Mouse (Mus musculus) intestine, embryonic 16.5 days (tissue): ENCODE measurements at regions not wholly inside any gene's neighbourhood (a gene's known extent, or its start where the extent isn't known, plus 50 kb on each side); places are given as distances from the start of the nearest gene placed in this dataset.

Experiments used
- ATAC-seq: fragments of 200-750 bp; cut with Nextera tagmentation; 2 replicates; pipeline ENCODE4 v1.8.0; 2017; ENCODE audit warnings: moderate TSS enrichment, moderate library complexity
- H3K27ac ChIP-seq: fragments of 300-500 bp; sonication (generic); 2 replicates; pipeline ENCODE4 v1.5.1; 2014; ENCODE audit warnings: mild to moderate bottlenecking, low read length
- H3K27me3 ChIP-seq: fragments of 300-500 bp; sonication (generic); replicated peaks from 2 replicates; pipeline ENCODE4 v1.6.1; 2014; ENCODE audit warnings: low read length, control low read depth, mixed read lengths; ENCODE audit not compliant: control insufficient read depth, insufficient read depth
- H3K36me3 ChIP-seq: fragments of 300-500 bp; sonication (generic); 2 replicates; pipeline ENCODE4 v1.6.1; 2014; ENCODE audit warnings: low read length, control low read depth; ENCODE audit not compliant: control insufficient read depth, insufficient read depth
- H3K4me1 ChIP-seq: fragments of 300-500 bp; sonication (generic); 2 replicates; pipeline ENCODE4 v1.6.1; 2014; ENCODE audit warnings: low read length, control low read depth, mixed read lengths; ENCODE audit not compliant: control insufficient read depth, insufficient read depth
- H3K4me2 ChIP-seq: fragments of 300-500 bp; sonication (generic); 2 replicates; pipeline ENCODE4 v1.6.1; 2014; ENCODE audit warnings: low read depth, low read length, control low read depth
- H3K4me3 ChIP-seq: fragments of 300-500 bp; sonication (generic); 2 replicates; pipeline ENCODE4 v1.5.1; 2014; ENCODE audit warnings: mild to moderate bottlenecking, low read length
- H3K9ac ChIP-seq: fragments of 300-500 bp; sonication (generic); 2 replicates; pipeline ENCODE4 v1.6.1; 2014; ENCODE audit warnings: low read depth, low read length
- H3K9me3 ChIP-seq: fragments of 300-500 bp; sonication (generic); 2 replicates; pipeline ENCODE4 v1.6.1; 2016; ENCODE audit warnings: low read length, control low read depth; ENCODE audit not compliant: control insufficient read depth
- WGBS: fragments of 180-500 bp; shearing (Covaris S2); extraction: QIAGEN DNeasy Blood & Tissue Kit; methylation state at CpG from one replicate; pipeline ENCODE4 v1.1.7; 2014; 5-methylcytosine and 5-hydroxymethylcytosine counted together

GRCm38 (mm10) chr10:91528305-91528704 is 347.2 kb upstream of the Tmpo start:
- Histone ChIP-seq H3K9me3 (no peaks in the 10 kb centered on the region), H3K9ac (no peak overlapping the region), H3K4me1 (no peaks in the 10 kb centered on the region), H3K27me3 (no peaks in the 10 kb centered on the region), H3K4me3 (no peak overlapping the region), H3K27ac (no peak overlapping the region), H3K4me2 (no peak overlapping the region), H3K36me3 (no peaks in the 10 kb centered on the region)
- WGBS, result 82% methylated on average over 2 of the region's 2 CpGs
- no peak for ATAC-seq

- Histone ChIP-seq H3K9ac (no peak overlapping the region), H3K36me3 (no peaks in the 10 kb centered on the region), H3K9me3 (no peaks in the 10 kb centered on the region), H3K27me3 (no peaks in the 10 kb centered on the region), H3K4me3 (no peak overlapping the region), H3K27ac (no peak overlapping the region), H3K4me1 (no peaks in the 10 kb centered on the region), H3K4me2 (no peak overlapping the region)
- no peak for ATAC-seq
- WGBS, result 86% methylated on average over 2 of the region's 2 CpGs
These were observed 340.1 kb upstream of the Tmpo start for GRCm38 (mm10) chr10:91521168-91521567.

GRCm38 (mm10) chr10:91515021-91515371 is 333.9 kb upstream of the Tmpo start:
- WGBS, result 64% methylated on average over 2 of the region's 2 CpGs
- Histone ChIP-seq H3K4me1 (no peaks in the 10 kb centered on the region), H3K4me2 (no peak overlapping the region), H3K27me3 (no peaks in the 10 kb centered on the region), H3K27ac (no peak overlapping the region), H3K9ac (no peak overlapping the region), H3K9me3 (no peaks in the 10 kb centered on the region), H3K36me3 (no peaks in the 10 kb centered on the region), H3K4me3 (no peak overlapping the region)
- no peak for ATAC-seq

GRCm38 (mm10) chr10:91514163-91515020 is 333.3 kb upstream of the Tmpo start:
- ATAC-seq, result no peak
- H3K4me2 ChIP-seq, result no peak overlapping the region
- H3K27me3 ChIP-seq, result no peaks in the 10 kb centered on the region
- WGBS, result 86% methylated on average over 9 of the region's 9 CpGs
- no peak overlapping the region for H3K4me3 ChIP-seq
- no peak overlapping the region for H3K27ac ChIP-seq
- no peaks in the 10 kb centered on the region for H3K36me3 ChIP-seq
- no peak overlapping the region for H3K9ac ChIP-seq
- no peaks in the 10 kb centered on the region for H3K4me1 ChIP-seq
- no peaks in the 10 kb centered on the region for H3K9me3 ChIP-seq

- H3K27me3 ChIP-seq, result no peaks in the 10 kb centered on the region
- H3K9ac ChIP-seq, result no peak overlapping the region
- H3K27ac ChIP-seq, result no peak overlapping the region
- H3K36me3 ChIP-seq, result no peaks in the 10 kb centered on the region
- H3K4me1 ChIP-seq, result no peaks in the 10 kb centered on the region
- no peak overlapping the region for H3K4me2 ChIP-seq
- H3K9me3 ChIP-seq, result no peaks in the 10 kb centered on the region
- ATAC-seq, result no peak
- WGBS, result 85% methylated on average over 7 of the region's 7 CpGs
- H3K4me3 ChIP-seq, result no peak overlapping the region
These were observed 325.9 kb upstream of the Tmpo start for GRCm38 (mm10) chr10:91507038-91507437.

GRCm38 (mm10) chr10:91504891-91505290 is 323.8 kb upstream of the Tmpo start:
- WGBS, result 59% methylated on average over 12 of the region's 12 CpGs
- Histone ChIP-seq H3K27me3 (no peaks in the 10 kb centered on the region), H3K4me1 (no peaks in the 10 kb centered on the region), H3K9me3 (no peaks in the 10 kb centered on the region), H3K36me3 (no peaks in the 10 kb centered on the region), H3K9ac (no peak overlapping the region), H3K4me3 (no peak overlapping the region), H3K4me2 (no peak overlapping the region), H3K27ac (no peak overlapping the region)
- no peak for ATAC-seq

GRCm38 (mm10) chr10:91498543-91498942 is 317.4 kb upstream of the Tmpo start:
- Histone ChIP-seq H3K36me3 (no peaks in the 10 kb centered on the region), H3K4me3 (no peak overlapping the region), H3K9me3 (no peaks in the 10 kb centered on the region), H3K4me2 (no peak overlapping the region), H3K27ac (no peak overlapping the region), H3K9ac (no peak overlapping the region), H3K4me1 (no peaks in the 10 kb centered on the region), H3K27me3 (no peaks in the 10 kb centered on the region)
- WGBS, result 80% methylated on average over 4 of the region's 4 CpGs
- no peak for ATAC-seq

GRCm38 (mm10) chr10:91464691-91465090 is 283.6 kb upstream of the Tmpo start:
- ATAC-seq, result no peak
- no peak overlapping the region for H3K4me2 ChIP-seq
- 84% methylated on average over 2 of the region's 2 CpGs for WGBS
- H3K4me1 ChIP-seq, result no peaks in the 10 kb centered on the region
- H3K9me3 ChIP-seq, result no peaks in the 10 kb centered on the region
- H3K36me3 ChIP-seq, result no peaks in the 10 kb centered on the region
- no peak overlapping the region for H3K9ac ChIP-seq
- H3K4me3 ChIP-seq, result no peak overlapping the region
- H3K27me3 ChIP-seq, result no peaks in the 10 kb centered on the region
- no peak overlapping the region for H3K27ac ChIP-seq

- Histone ChIP-seq H3K27me3 (no peaks in the 10 kb centered on the region), H3K9me3 (no peaks in the 10 kb centered on the region), H3K4me2 (no peak overlapping the region), H3K9ac (no peak overlapping the region), H3K27ac (no peak overlapping the region), H3K36me3 (no peaks in the 10 kb centered on the region), H3K4me3 (no peak overlapping the region), H3K4me1 (no peaks in the 10 kb centered on the region)
- 32% methylated on average over 10 of the region's 10 CpGs for WGBS
- ATAC-seq, result no peak
These were observed 267.0 kb upstream of the Tmpo start for GRCm38 (mm10) chr10:91447974-91448703.
